Mouse (Mus musculus) embryo, embryonic 11.5 days (tissue): ENCODE measurements around the gene Lrrc29.

Experiments
- DNase-seq: peaks from one replicate; pipeline ENCODE4 v3.0.0-alpha.2; 2012; ENCODE audit warnings: low read depth, low spot score

Gene Lrrc29

DNA sequence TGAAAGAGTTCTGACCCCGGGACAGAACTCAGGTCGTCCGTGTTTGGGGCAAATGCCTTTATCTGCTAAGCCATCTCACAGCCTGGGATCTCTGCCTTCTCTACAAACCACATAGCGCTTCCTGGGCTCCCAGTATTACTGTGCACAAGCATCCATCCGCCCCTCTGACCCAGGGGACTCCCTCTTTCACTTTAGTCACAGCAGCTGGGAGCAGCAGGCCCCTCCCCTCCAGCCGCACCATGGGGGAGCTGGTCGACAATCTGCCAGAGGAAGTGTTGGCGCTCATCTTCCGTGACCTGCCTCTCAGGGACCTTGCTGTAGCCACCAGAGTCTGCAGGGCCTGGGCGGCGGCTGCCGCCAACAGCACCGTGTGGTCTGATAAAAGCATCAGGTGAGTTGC lies 59.3 kb downstream of the Lrrc29 start:
- DNase-seq = no peak

DNA sequence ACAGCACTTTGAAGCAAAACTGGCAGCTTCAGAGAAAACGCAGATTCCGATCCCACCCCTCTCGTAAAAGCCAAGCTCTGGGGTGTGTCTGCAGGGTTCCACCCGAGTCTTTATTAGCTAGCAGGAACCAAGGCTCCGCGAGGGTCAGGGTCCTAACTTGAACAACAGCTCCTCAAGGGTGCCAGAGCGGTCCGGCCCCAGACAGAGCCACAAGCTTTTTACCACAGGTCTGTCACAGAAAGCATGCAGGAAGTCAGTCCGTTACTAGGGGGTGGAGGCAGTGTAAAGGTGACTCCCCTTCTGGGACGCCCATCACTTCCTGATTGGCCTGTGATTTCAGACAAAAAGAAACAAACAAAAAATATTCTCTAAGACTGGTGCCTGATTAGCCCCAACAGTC lies 61.0 kb downstream of the Lrrc29 start:
- no peak for DNase-seq

DNA sequence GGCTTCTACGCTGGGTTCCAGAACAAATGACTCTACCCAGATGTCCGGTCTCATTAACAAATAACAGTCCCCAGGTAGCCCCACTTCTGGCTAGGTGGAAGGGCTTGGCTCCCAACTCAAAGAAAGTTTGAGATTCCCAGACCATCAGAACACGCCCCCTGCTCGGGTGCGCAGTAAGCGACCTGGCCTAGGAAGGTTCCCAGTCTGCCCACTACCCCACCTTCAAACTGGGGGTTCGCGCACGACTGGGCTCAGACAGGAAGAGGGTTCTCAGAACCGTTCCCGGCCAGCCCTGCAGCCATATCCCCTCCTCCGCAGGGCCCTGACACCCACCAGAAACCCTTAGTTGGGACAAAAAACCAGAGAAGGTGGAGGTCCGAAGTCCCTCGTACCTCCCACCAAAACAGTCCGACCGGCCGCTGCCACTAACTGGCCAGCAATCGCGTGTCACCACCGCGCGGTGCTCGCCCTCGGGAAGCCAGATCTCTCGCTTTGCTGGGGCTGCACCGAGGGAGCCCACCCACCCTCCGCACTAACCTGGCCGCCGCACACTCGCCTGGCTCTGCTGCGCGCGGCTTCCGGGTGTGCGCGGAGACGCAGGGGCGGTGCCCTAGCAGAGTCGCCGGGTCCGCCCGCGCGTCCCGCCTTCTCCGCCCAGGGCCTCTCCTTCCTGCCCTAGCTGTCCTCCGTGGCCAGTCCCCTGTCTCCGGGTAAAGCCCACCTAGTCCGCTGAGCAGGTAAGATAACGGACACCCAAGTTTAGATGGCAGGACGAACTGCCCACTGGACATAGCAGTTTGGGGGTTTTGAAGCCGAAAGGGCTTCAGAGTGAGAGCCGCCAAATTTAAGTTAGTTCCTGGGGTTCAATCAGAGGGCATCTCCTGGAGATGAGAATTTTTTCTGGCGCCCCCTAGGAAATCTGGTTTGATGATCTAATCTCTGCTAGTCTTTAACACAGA lies 61.8 kb downstream of the Lrrc29 start, which contains the start of the genes Tradd and Fbxl8:
Gene Tradd (minus strand): TSS at position 586 of the 959 bp plus-strand sequence.
Gene Fbxl8 (plus strand): TSS at position 625 of the 959 bp plus-strand sequence.
- no peak for DNase-seq

DNA sequence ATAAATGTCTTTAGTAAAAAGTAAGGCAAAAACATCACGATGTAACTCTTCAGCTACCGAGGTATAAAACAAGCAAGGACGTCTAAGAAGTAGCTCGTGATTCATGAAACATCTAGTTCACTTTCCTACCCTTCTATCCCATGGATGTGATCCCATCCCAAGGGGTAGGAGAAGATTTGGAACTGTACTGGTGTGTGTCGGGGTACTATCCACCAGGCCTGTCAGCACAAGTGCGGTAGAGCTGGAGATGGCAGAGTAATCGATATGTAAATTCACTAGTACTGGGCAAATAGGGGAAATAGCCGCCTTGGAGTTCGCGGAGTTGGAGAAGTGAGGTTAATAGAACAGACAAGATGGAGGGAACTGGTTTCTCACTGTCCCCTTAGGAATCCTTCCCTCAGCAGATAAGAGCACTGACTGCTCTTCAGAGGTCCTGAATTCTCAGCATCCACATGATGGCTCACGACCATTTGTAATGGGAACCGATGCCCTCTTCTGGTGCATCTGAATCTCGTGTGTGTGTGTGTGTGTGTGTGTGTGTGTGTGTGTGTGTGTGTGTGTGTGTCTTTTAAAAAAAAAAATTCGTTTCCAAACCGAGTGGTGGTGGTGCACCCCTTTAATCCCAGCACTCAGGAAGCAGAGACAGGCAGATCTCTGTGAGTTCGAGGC lies 62.7 kb downstream of the Lrrc29 start:
- no peak for DNase-seq
